Mouse (Mus musculus) bone marrow, adult 2 months (tissue): ENCODE measurements around the gene Itsn2.

ENCODE experiments used
- CTCF ChIP-seq: fragments of 200-500 bp; IDR thresholded peaks from 2 replicates; pipeline ENCODE4 v1.5.1; 2011; ENCODE audit warnings: low read length, control low read depth; ENCODE audit not compliant: control insufficient read depth, insufficient read depth
- POLR2A ChIP-seq: fragments of 200-500 bp; IDR thresholded peaks from 2 replicates; pipeline ENCODE4 v1.6.1; 2011; ENCODE audit warnings: low read depth, mild to moderate bottlenecking, control low read depth, low read length, borderline replicate concordance; ENCODE audit not compliant: control insufficient read depth

DNA sequence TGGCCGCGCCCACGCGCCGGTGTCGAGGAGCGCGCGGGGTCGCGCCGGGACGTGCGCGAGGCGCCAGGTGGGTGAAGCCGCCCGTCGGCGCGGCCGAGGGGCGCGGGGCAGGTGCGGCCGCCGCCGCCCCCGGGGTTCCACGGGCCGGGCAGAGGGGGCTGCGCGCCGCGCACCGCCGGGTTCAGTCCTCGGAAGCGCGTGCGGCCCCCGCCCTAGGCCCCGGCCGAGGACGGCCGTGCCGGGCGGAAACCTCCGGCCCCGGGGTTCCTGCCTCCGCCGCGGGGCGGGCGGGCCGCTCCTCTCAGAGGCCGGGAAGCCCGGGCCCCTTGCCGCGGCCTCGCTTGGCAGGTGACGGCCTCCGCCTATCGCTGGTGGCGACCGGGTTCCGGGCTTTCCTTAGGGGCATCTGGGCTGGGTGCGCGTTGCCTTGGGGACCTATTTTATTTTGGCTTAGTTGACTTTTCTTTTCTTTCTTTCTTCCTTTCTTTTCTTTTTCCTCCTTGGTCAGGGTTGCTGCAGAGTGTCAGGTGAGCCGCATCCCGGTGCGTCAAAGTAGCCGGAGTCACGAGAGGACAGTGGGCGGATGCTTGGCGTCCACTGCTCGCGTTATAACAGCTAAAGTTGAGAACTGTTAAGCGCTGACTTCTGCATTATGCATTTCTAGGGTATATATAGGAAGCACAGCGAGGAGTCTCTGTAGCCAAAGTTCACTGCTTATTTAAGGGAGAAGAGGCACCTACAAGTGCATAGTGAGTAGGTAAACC, 910 bp downstream of the Itsn2 start:
- no peak for TF ChIP-seq CTCF
- no peak for TF ChIP-seq POLR2A
